Mouse (Mus musculus) C2C12 (cell line): ENCODE measurements around the gene Hip1r. TPM values are rescaled to one million over a fixed set of nuclear protein-coding genes. Genes with fewer than 3 reads are reported as not detected.

Experiments used
- H3K27me3 ChIP-seq: one replicate; pipeline ENCODE4 v1.6.1; 2011; ENCODE audit not compliant: control insufficient read depth, insufficient read depth, insufficient read length
- H3K36me3 ChIP-seq: one replicate; pipeline ENCODE4 v1.6.1; 2011; ENCODE audit not compliant: control insufficient read depth, insufficient read depth
- H3K4me3 ChIP-seq: one replicate; pipeline ENCODE4 v1.5.1; 2011; ENCODE audit warnings: mild to moderate bottlenecking, control low read depth; ENCODE audit not compliant: poor library complexity, insufficient read depth, severe bottlenecking
- H3K79me2 ChIP-seq: one replicate; pipeline ENCODE4 v1.6.1; 2011; ENCODE audit not compliant: control insufficient read depth, insufficient read depth
- H3K79me3 ChIP-seq: one replicate; pipeline ENCODE4 v1.6.1; 2011; ENCODE audit warnings: low read depth, control low read depth
- H3ac ChIP-seq: one replicate; pipeline ENCODE3; 2011; ENCODE audit warnings: low read depth; ENCODE audit not compliant: control insufficient read depth, insufficient read length
- CEBPB ChIP-seq: IDR thresholded peaks from one replicate; pipeline ENCODE4 v1.6.1; 2011; ENCODE audit warnings: low read depth, mild to moderate bottlenecking, control low read depth, moderate library complexity
- CTCF ChIP-seq: IDR thresholded peaks from one replicate; pipeline ENCODE4 v1.5.1; 2011; ENCODE audit not compliant: control insufficient read depth, insufficient read depth, insufficient read length
- FOSL1 ChIP-seq: IDR thresholded peaks from one replicate; pipeline ENCODE4 v1.8.0; 2011; ENCODE audit warnings: mild to moderate bottlenecking, low read length; ENCODE audit not compliant: poor library complexity, insufficient read depth, severe bottlenecking
- MAX ChIP-seq: IDR thresholded peaks from one replicate; pipeline ENCODE4 v1.6.1; 2011; ENCODE audit warnings: mild to moderate bottlenecking, control low read depth
- MYOD1 ChIP-seq: IDR thresholded peaks from one replicate; pipeline ENCODE4 v1.6.1; 2011; ENCODE audit warnings: low read depth; ENCODE audit not compliant: control insufficient read depth, insufficient read length
- MYOG ChIP-seq: IDR thresholded peaks from one replicate; pipeline ENCODE4 v1.6.1; 2011; ENCODE audit not compliant: control insufficient read depth, insufficient read length; ENCODE audit errors: extremely low read depth
- USF1 ChIP-seq: IDR thresholded peaks from one replicate; pipeline ENCODE4 v1.6.1; 2011; ENCODE audit warnings: low read depth, mild to moderate bottlenecking, control low read depth, moderate library complexity
- polyA plus RNA-seq: library from polyadenylated mRNA; unstranded; fragments of >200 nt; fragmentation: generic; extraction: Trizol; gene quantifications from one replicate; pipeline ENCODE4 v1.2.1, GENCODE M21; 2012; ENCODE audit warnings: missing spikeins

The Hip1r gene
- polyA plus RNA-seq, 1 experiment: 24.3 TPM

- TF ChIP-seq FOSL1: no peak
- no peak for TF ChIP-seq USF1
- no peak for TF ChIP-seq CEBPB
- TF ChIP-seq MYOD1: no peak
- TF ChIP-seq MYOG: no peak
- no peak for TF ChIP-seq MAX
- TF ChIP-seq CTCF: no peak
- no peaks in the 10 kb centered on the region for H3K27me3 ChIP-seq
- no peaks in the 10 kb centered on the region for H3K36me3 ChIP-seq
- H3K79me2 ChIP-seq: no peaks in the 10 kb centered on the region
- no peak overlapping the region for H3K4me3 ChIP-seq
- no peaks in the 10 kb centered on the region for H3K79me3 ChIP-seq
- H3ac ChIP-seq: no peak overlapping the region
Observed at GRCm38 (mm10) chr5:123968468-123968867, 5.0 kb upstream of the Hip1r start.

- TF ChIP-seq CEBPB (no peak), MAX (no peak), MYOD1 (no peak), CTCF (no peak), MYOG (no peak), FOSL1 (no peak), USF1 (no peak)
- no peak overlapping the region for H3ac ChIP-seq
- H3K4me3 ChIP-seq: no peak overlapping the region
- H3K79me3 ChIP-seq: peaks cover under 1% of the 10 kb centered on the region
- no peaks in the 10 kb centered on the region for H3K27me3 ChIP-seq
- no peaks in the 10 kb centered on the region for H3K36me3 ChIP-seq
- peaks cover 3% of the 10 kb centered on the region for H3K79me2 ChIP-seq
Observed at GRCm38 (mm10) chr5:123969216-123969615, 4.2 kb upstream of the Hip1r start.

- peaks cover 6% of the 10 kb centered on the region for H3K79me3 ChIP-seq
- H3K36me3 ChIP-seq: no peaks in the 10 kb centered on the region
- no peak overlapping the region for H3K4me3 ChIP-seq
- H3K27me3 ChIP-seq: no peaks in the 10 kb centered on the region
- peaks cover 14% of the 10 kb centered on the region for H3K79me2 ChIP-seq
- no peak overlapping the region for H3ac ChIP-seq
- TF ChIP-seq CEBPB (no peak), FOSL1 (no peak), MAX (no peak), USF1 (no peak)
Observed at GRCm38 (mm10) chr5:123970576-123970975, 2.9 kb upstream of the Hip1r start.

- no peaks in the 10 kb centered on the region for H3K27me3 ChIP-seq
- H3K4me3 ChIP-seq: no peak overlapping the region
- no peak for TF ChIP-seq MYOD1
- no peak for TF ChIP-seq USF1
- no peak for TF ChIP-seq MYOG
- TF ChIP-seq FOSL1: no peak
- no peak for TF ChIP-seq CTCF
- no peak for TF ChIP-seq CEBPB
- no peak for TF ChIP-seq MAX
- no peak overlapping the region for H3ac ChIP-seq
- H3K79me3 ChIP-seq: peaks cover 9% of the 10 kb centered on the region
- no peaks in the 10 kb centered on the region for H3K36me3 ChIP-seq
- peaks cover 28% of the 10 kb centered on the region for H3K79me2 ChIP-seq
Observed at GRCm38 (mm10) chr5:123972453-123972852, 975 bp upstream of the Hip1r start.

DNA sequence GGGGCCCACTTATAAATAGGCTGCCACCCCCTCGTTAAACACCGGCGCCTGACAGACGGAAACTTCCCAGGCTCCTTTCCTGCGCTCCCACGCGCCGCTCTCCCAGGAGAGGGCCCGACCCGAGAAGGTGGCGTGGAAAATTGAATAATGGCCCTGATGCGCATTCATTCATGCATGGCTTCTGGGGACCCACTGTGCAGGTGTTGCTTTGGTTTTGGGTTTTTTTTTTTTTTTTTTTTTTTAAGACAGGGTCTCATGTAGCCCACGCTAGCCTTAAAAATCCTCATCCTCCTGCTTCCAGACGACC lies 704 bp downstream of the Hip1r start:
- no peaks in the 10 kb centered on the region for H3K27me3 ChIP-seq
- H3K36me3 ChIP-seq: no peaks in the 10 kb centered on the region
- peaks cover 43% of the 10 kb centered on the region for H3K79me2 ChIP-seq
- H3ac ChIP-seq: peak overlapping the region; percentile 59
- peak overlapping the region; percentile 55 for H3K4me3 ChIP-seq
- peaks cover 16% of the 10 kb centered on the region for H3K79me3 ChIP-seq
- no peak for TF ChIP-seq CEBPB
- TF ChIP-seq MYOG: no peak
- TF ChIP-seq MYOD1: no peak
- no peak for TF ChIP-seq CTCF
- TF ChIP-seq FOSL1: no peak
- TF ChIP-seq MAX: no peak
- TF ChIP-seq USF1: no peak

DNA sequence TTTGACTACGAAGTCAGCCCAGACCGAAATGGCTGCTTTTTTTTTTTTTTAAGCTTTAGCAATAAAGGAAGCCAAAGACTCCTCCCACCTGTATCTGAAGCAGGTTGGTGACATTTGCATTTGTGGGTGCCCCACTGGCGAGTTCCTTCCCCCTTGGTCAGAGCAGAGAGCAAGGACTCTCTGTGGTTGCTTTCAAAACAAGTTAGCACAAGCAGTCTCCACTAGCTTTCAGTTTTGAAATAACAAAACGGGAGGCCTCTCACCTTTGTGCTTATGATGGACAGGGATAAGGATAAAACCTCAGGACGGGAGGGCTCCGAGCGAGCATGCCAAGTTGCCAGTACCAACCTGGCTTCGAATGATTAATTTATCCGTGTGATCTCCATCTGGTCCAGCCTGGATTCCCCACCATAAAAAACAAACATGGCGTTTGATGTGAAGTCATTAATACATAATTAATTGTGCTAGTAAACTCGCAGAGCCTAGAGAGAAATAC lies 1.2 kb downstream of the Hip1r start:
- H3K4me3 ChIP-seq: peak overlapping the region; percentile 55
- no peak overlapping the region for H3ac ChIP-seq
- peaks cover 49% of the 10 kb centered on the region for H3K79me2 ChIP-seq
- TF ChIP-seq CEBPB (no peak), USF1 (no peak), CTCF (no peak)
- peaks cover 18% of the 10 kb centered on the region for H3K79me3 ChIP-seq
- H3K36me3 ChIP-seq: no peaks in the 10 kb centered on the region
- H3K27me3 ChIP-seq: no peaks in the 10 kb centered on the region
